Mouse (Mus musculus) right cerebral cortex, postnatal 14 days (tissue): ENCODE measurements around the gene Alk.

Experiments used
- DNase-seq: peaks from one replicate; pipeline ENCODE4 v3.0.0; 2022

The Alk gene

DNA sequence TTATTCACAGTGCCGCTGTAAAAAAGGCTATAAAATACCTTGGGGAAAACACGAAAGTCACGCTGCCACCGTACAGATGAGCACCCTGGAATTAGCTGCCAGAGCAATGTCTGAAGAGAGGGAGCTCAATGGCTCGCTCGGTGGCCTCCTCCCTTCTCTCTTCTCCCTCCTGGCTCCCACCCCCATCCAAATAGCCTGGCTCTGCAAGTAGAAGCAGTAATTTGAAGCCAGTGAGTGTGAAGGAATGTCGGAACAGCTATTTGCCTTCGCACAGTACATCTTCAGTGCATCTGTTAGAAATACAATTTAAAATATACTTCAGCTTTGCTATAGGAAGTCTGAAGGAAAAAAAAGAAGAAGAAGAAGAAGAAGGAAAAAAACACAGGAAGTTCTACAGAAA is 208.5 kb downstream of the Alk start:
- no peak for DNase-seq

GRCm38 (mm10) chr17:72368991-72369390 is 235.4 kb downstream of the Alk start:
- no peak for DNase-seq

DNA sequence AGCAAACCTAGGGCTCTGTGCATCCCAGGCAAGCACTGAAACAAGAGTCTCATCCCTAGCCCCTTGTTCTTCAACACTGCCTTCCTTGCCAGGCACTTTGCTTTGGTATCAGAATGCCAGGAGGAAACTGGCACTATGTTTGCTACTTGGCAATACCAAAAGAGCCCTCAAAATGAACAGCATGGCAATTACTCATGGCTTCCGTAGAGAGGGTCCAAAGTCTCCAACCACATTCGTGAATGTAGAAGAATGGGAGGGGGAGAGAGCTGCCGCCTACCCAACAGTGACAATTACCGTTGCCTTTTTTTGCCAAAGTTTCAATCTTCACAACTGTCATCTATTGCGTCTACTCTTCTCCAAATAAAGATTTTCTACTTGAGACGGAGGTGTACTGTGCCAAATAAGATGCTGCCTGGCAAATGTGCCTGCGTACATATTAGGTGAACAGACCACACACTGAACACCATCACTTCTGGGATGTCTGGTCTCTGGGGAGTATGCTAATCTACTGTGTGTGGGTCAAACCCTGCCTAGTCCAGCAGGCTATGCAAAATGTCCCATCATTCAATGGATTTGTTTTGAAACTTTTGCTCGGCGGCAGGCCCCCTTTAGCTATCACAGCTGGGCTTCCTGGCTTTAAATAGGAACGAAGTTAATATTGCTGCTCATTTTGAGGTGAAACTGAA is 241.5 kb downstream of the Alk start:
- no peak for DNase-seq

DNA sequence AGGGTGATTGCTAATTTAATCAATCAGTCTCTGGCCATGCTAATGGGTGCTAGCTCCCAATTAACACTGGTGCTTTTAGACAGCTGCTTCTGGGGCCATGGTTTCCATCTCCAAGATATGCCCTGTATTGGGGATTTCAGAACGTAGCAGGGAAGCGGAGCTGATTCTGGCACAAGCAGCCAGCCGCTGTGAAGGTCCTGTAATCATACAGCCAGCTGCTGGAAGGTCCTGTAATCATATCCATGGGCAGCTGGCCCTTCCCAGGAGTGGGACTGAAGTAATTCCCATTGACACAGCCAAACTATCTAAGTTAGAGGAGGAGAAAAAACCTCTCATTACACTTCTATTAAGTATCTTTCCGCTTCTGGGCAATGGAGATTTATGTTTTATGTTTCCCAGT is 242.5 kb downstream of the Alk start:
- DNase-seq = no peak

DNA sequence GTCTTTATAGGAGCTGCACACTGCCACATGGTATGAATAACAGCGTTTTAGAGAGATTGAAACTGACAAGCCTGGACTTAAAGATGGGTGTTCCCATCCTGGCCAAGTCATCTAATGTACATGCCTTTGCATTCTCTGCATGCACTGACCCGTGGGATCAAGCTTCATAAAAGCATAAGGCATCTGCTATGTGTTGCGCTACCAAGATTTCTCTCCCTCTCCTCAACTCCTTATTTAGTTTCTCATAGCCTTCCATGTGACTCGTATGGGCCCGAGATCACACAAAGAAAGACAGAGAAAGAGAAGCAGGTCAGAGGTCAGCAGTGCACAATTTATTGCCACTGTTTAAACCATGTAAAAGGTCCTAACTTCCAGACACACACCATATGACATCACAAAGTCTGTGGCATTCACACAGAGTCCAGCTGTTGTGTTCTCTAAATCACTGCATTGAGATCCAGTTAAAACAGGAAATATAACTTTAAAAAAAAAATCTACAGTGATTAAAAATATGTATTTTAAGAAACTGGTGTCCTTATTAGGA is 247.6 kb downstream of the Alk start:
- DNase-seq = no peak

- no peak for DNase-seq
Observed at GRCm38 (mm10) chr17:72339437-72339836, 265.0 kb downstream of the Alk start.

DNA sequence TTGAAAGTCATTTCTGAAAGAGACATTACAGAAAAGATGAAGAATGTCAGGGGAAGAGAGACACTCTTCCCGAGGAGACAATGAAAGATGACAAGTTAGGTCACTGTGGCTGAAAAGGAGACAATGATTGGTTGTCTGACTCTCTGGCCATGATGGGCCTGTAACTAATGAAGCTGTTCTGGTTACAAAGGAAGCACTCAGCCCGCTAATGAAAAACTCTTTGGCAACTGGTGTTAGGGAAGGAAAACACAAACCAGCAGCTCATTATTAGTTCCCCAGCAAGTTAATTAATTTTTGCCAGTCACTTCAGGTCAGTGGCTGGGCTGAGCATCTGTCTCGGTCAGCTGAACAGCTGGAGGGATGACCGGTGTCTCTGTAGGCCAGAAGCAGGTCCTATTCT is 271.5 kb downstream of the Alk start:
- DNase-seq = no peak

GRCm38 (mm10) chr17:72325941-72326340 is 278.5 kb downstream of the Alk start:
- DNase-seq = no peak

DNA sequence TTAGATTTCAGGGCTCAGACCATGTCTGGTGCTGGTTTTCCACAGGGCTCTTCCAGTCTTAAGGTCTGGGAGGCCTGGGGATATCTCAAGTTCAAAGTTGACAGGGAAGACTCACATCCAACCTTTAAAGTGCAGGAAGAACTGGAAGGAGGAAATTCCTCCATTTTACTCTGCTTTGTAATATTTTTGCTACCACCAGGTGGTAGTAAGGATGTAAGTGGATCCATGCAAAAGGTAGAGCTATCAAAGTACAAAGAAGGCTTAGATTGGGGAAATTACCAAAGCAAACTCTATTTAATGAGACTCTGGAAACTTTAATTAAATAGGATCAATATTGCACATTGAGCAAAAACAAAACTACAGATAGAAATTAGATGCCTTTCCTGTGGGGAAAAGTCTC is 284.9 kb downstream of the Alk start:
- no peak for DNase-seq

DNA sequence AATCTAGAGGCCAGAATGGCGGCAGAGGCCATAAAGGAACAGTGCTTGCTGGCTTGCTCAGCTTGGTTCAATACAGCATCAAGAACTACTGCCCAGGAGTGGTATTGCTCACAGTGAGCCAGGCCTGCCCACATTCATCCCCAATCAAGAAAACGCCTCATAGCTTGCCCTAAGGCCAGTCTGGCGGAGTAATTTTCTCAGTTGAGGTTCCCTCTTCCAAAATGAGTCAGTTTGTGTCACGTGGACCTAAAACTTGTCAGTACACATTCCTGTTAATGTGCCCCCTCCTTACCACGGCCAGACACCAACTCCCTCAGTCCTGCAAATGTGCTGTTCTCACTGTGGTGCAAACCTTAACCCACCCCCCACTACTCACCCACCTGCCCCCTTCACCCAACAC is 304.8 kb downstream of the Alk start:
- DNase-seq = no peak

DNA sequence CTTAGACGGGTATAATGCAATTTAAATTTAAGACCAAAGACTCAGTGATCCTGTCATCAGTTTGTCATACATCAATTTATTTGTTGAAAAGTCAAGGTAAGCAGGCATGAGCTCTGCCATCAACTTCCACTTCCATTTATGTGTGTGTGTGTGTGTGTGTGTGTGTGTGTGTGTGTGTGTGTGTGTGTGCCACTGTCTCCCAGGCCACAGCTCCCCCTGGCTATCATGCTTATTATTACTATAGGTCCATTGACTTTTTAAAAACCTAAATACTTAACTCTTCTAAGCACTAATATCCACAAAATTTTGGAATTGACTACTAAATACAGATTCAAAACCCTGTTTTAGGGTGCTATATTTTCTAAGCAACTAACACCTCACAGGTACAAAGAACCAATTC is 308.1 kb downstream of the Alk start:
- DNase-seq = no peak

- DNase-seq = no peak
Observed at GRCm38 (mm10) chr17:72293267-72293580, 311.2 kb downstream of the Alk start.

DNA sequence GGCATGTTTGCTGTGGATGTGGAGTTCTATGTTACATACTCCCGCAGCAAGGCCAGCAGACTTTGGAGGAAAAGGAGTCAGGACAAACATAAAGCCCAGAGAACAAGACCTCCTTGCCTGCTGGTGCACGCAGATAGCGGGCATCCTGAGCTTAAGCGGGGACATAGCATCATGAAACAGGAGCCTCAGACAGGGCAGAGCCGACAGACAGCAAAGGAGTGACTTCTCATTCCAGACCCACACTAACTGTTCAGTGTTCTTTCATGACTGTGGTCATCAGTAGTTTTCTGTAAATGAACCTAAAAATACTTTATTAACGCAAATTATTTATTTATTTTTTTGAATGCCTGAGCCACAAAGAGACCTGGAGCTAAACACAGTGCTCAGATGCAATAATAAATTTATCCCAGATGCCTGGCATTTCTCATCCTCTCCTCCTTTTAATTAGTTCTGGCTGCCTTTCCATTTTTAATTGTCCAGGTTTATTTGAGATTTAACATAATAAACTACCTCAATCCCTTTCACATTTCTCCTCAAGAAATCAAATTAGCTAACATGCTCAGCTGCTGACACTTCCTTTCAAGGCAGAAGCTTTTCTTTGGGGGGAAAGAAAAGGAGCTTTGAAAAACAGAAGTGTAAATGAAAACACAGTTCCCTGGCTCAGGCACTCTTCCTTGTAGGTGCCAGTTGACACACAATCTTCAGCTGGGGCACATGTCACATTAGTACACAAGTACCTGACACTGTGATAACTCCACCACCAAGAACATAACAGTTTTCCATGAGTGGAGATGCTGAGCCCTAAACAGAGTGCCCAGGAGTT is 311.8 kb downstream of the Alk start:
- no peak for DNase-seq

GRCm38 (mm10) chr17:72285961-72286360 is 318.5 kb downstream of the Alk start:
- no peak for DNase-seq

- no peak for DNase-seq
Observed at GRCm38 (mm10) chr17:72278296-72278695, 326.1 kb downstream of the Alk start.

GRCm38 (mm10) chr17:72276778-72277177 is 327.6 kb downstream of the Alk start:
- no peak for DNase-seq

- DNase-seq = no peak
Observed at GRCm38 (mm10) chr17:72275391-72275904, 329.0 kb downstream of the Alk start.

- DNase-seq = no peak
Observed at GRCm38 (mm10) chr17:72274205-72274604, 330.2 kb downstream of the Alk start.

GRCm38 (mm10) chr17:72271640-72272039 is 332.8 kb downstream of the Alk start:
- no peak for DNase-seq

- DNase-seq = no peak
Observed at GRCm38 (mm10) chr17:72268529-72268928, 335.9 kb downstream of the Alk start.

- peak; percentile 23 for DNase-seq
Observed at GRCm38 (mm10) chr17:72265171-72266022, 339.0 kb downstream of the Alk start.

DNA sequence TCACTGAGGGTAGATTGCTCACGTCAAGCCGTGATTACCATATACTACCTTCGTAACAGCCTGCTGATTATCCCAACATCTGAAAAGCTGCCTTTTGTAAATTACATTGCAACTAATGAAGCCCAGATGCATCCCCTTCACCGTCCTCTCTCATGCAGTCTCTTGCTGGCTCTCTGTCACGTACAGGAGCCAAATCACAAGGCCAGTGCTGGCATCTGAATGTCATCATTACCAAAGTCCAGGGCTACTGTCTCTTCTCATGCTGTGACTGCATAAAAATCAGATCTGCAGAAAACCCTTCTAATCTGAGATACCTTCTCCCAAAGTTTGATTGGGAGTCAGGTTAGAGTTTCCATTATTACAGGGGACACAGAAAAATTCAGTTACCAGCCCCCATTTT is 351.0 kb downstream of the Alk start:
- no peak for DNase-seq

GRCm38 (mm10) chr17:72251554-72251953 is 352.9 kb downstream of the Alk start:
- no peak for DNase-seq
